Mouse (Mus musculus): ENCODE results near the gene Yaf2.

Yaf2 gene

GRCm38 (mm10) chr15:93287628-93288027 is 49.1 kb downstream of the Yaf2 start:
- DNase-seq (ENCODE audit: low read depth, low spot score) = no peak

GRCm38 (mm10) chr15:93285244-93285643 is 51.5 kb downstream of the Yaf2 start:
- no peak for DNase-seq (ENCODE audit: low read depth, low spot score)

- no peak for DNase-seq (ENCODE audit: low read depth, low spot score)
These were observed 52.4 kb downstream of the Yaf2 start for GRCm38 (mm10) chr15:93284326-93284725.

- DNase-seq (ENCODE audit: low read depth, low spot score) = no peak
These were observed 53.4 kb downstream of the Yaf2 start for GRCm38 (mm10) chr15:93283349-93283748.

- DNase-seq (ENCODE audit: low read depth, low spot score) = no peak
These were observed 60.5 kb downstream of the Yaf2 start for GRCm38 (mm10) chr15:93276276-93276675.

- peak; percentile 42 for DNase-seq (ENCODE audit: low read depth, low spot score)
These were observed 61.1 kb downstream of the Yaf2 start for GRCm38 (mm10) chr15:93275623-93276022.

- DNase-seq (ENCODE audit: low read depth, low spot score) = peak; percentile 96
These were observed 61.8 kb downstream of the Yaf2 start, which contains the start of gene Gxylt1 for GRCm38 (mm10) chr15:93274679-93275583. Gene Gxylt1 (minus strand): TSS chr15:93275179.

GRCm38 (mm10) chr15:93273788-93274678 is 62.7 kb downstream of the Yaf2 start:
- no peak for DNase-seq (ENCODE audit: low read depth, low spot score)

GRCm38 (mm10) chr15:93272948-93273347 is 63.8 kb downstream of the Yaf2 start:
- DNase-seq (ENCODE audit: low read depth, low spot score) = no peak

- DNase-seq (ENCODE audit: low read depth, low spot score) = no peak
These were observed 66.4 kb downstream of the Yaf2 start for GRCm38 (mm10) chr15:93270289-93270855.

- no peak for DNase-seq (ENCODE audit: low read depth, low spot score)
These were observed 67.2 kb downstream of the Yaf2 start for GRCm38 (mm10) chr15:93269572-93269971.

- no peak for DNase-seq (ENCODE audit: low read depth, low spot score)
These were observed 68.7 kb downstream of the Yaf2 start for GRCm38 (mm10) chr15:93268001-93268400.

GRCm38 (mm10) chr15:93267479-93267878 is 69.3 kb downstream of the Yaf2 start:
- DNase-seq (ENCODE audit: low read depth, low spot score) = no peak

GRCm38 (mm10) chr15:93266361-93266760 is 70.4 kb downstream of the Yaf2 start:
- DNase-seq (ENCODE audit: low read depth, low spot score) = no peak

- no peak for DNase-seq (ENCODE audit: low read depth, low spot score)
These were observed 71.0 kb downstream of the Yaf2 start for GRCm38 (mm10) chr15:93265728-93266127.

GRCm38 (mm10) chr15:93265231-93265630 is 71.5 kb downstream of the Yaf2 start:
- DNase-seq (ENCODE audit: low read depth, low spot score) = no peak

GRCm38 (mm10) chr15:93264221-93264620 is 72.5 kb downstream of the Yaf2 start:
- DNase-seq (ENCODE audit: low read depth, low spot score) = no peak

- DNase-seq (ENCODE audit: low read depth, low spot score) = no peak
These were observed 73.2 kb downstream of the Yaf2 start for GRCm38 (mm10) chr15:93263566-93263965.

- DNase-seq (ENCODE audit: low read depth, low spot score) = no peak
These were observed 73.9 kb downstream of the Yaf2 start for GRCm38 (mm10) chr15:93262818-93263217.

GRCm38 (mm10) chr15:93262274-93262673 is 74.5 kb downstream of the Yaf2 start:
- no peak for DNase-seq (ENCODE audit: low read depth, low spot score)

GRCm38 (mm10) chr15:93259933-93260332 is 76.8 kb downstream of the Yaf2 start:
- no peak for DNase-seq (ENCODE audit: low read depth, low spot score)

- no peak for DNase-seq (ENCODE audit: low read depth, low spot score)
These were observed 81.4 kb downstream of the Yaf2 start for GRCm38 (mm10) chr15:93255295-93255694.
